Mouse (Mus musculus) embryo, embryonic 10.5 days (tissue): Measurements from ENCODE around the gene Get4.
A peak's percentile ranks its signal among the peaks of the same experiment; 100 is the strongest.

Source experiments
- DNase-seq: peaks from one replicate; pipeline ENCODE4 v3.0.0-alpha.2; 2015; ENCODE audit warnings: low spot score

The Get4 gene

GRCm38 (mm10) chr5:139241022-139241761 lies 10.9 kb upstream of the Get4 start:
- DNase-seq, result no peak

GRCm38 (mm10) chr5:139243384-139243783 lies 8.7 kb upstream of the Get4 start:
- no peak for DNase-seq

GRCm38 (mm10) chr5:139247767-139248166 lies 4.4 kb upstream of the Get4 start:
- DNase-seq, result no peak

- DNase-seq, result no peak
These were observed 3.3 kb upstream of the Get4 start for GRCm38 (mm10) chr5:139248846-139249245.

GRCm38 (mm10) chr5:139251279-139251678 lies 845 bp upstream of the Get4 start:
- DNase-seq, result no peak

GRCm38 (mm10) chr5:139251736-139252080 lies 416 bp upstream of the Get4 start:
- DNase-seq, result no peak

- no peak for DNase-seq
These were observed 754 bp downstream of the Get4 start for GRCm38 (mm10) chr5:139252910-139253245.

- peak; percentile 19 for DNase-seq
These were observed 1.2 kb downstream of the Get4 start for GRCm38 (mm10) chr5:139253301-139253741.

- DNase-seq, result no peak
These were observed 2.8 kb downstream of the Get4 start for GRCm38 (mm10) chr5:139254938-139255337.

GRCm38 (mm10) chr5:139255777-139256176 lies 3.7 kb downstream of the Get4 start:
- no peak for DNase-seq

GRCm38 (mm10) chr5:139256211-139256765 lies 4.2 kb downstream of the Get4 start:
- no peak for DNase-seq

GRCm38 (mm10) chr5:139257265-139257664 lies 5.1 kb downstream of the Get4 start:
- DNase-seq, result no peak

- DNase-seq, result no peak
These were observed 5.7 kb downstream of the Get4 start for GRCm38 (mm10) chr5:139257818-139258217.

GRCm38 (mm10) chr5:139258371-139259035 lies 6.4 kb downstream of the Get4 start:
- DNase-seq, result no peak

- no peak for DNase-seq
These were observed 7.7 kb downstream of the Get4 start for GRCm38 (mm10) chr5:139259853-139260252.

- no peak for DNase-seq
These were observed 9.3 kb downstream of the Get4 start for GRCm38 (mm10) chr5:139261403-139261802.

- no peak for DNase-seq
These were observed 15.5 kb downstream of the Get4 start for GRCm38 (mm10) chr5:139267661-139268060.

GRCm38 (mm10) chr5:139270806-139271521 lies 18.8 kb downstream of the Get4 start:
- DNase-seq, result no peak

GRCm38 (mm10) chr5:139271994-139272554 lies 19.9 kb downstream of the Get4 start:
- DNase-seq, result no peak

- no peak for DNase-seq
These were observed 25.2 kb downstream of the Get4 start for GRCm38 (mm10) chr5:139277287-139277686.

GRCm38 (mm10) chr5:139281373-139282112 lies 29.4 kb downstream of the Get4 start:
- no peak for DNase-seq

GRCm38 (mm10) chr5:139282191-139282590 lies 30.1 kb downstream of the Get4 start:
- peak; percentile 91 for DNase-seq
